Mouse (Mus musculus): ENCODE measurements around the gene Ahdc1. TPM values are rescaled to one million over a fixed set of nuclear protein-coding genes. Genes with fewer than 3 reads are reported as not detected.
A peak's percentile ranks its signal among the peaks of the same experiment; 100 is the strongest.

Gene Ahdc1
- polyA plus RNA-seq, 1 experiment from 2014 or later = 5.3 TPM

DNA sequence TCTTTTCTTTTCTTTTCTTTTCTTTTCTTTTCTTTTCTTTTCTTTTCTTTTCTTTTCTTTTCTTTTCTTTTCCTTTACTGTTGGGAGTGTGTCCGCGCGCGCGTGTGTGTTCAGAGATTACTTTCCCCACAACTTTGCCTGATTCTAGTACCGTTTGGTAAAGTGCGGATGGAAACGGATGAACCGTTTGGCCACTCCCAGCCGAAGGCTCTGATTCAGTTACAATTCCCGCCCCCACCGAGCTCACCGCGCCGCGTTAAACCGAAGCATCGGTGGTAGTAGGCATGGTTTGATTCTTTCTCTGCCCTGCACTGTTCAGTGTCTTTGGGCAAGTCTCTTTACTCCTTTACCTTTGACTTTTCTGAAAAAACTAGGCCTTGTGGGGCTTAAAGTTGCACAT, 28.8 kb downstream of the Ahdc1 start:
- 31% methylated on average over 18 of the region's 18 CpGs for WGBS

DNA sequence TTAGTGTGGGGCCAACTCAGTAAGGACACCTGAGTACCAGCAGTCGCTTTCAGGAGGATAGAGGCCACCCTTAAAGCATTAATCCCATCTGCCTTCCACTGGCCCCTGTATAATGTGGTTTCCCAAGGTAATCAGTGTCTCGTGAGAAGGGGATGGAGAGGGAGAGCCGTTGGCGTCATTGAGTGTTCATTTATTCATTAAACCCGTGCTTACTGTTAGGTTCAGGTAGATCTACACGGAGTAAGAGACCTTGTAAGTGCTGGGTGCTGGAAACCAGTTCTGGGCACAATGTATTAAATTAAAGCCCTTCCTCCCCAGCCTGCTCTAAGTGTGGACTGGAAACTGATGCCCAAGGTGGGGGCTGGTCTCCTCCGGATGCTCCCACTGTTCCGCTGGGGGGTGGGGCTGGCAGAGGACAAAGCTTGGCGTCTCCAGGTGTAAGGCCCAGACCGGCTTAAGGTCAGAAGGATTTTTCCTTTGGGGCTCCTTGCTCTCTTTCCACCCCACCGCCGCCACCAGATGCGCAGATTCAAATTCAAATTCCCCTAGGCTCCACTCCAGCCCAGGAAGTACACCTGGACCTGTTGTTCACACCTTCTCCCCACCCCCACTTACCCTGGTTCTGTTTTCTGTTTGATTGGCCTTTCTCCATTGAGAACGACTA, 29.3 kb downstream of the Ahdc1 start:
- no peaks in the 10 kb centered on the region for H3K27me3 ChIP-seq (replicated peaks; ENCODE audit: control insufficient read depth, insufficient read depth, low read length)
- H3K4me2 ChIP-seq (ENCODE audit: low read depth, low read length) = peak overlapping the region; percentile 100
- H3K9me3 ChIP-seq (ENCODE audit: control insufficient read depth, low read length) = no peaks in the 10 kb centered on the region
- H3K36me3 ChIP-seq (ENCODE audit: control insufficient read depth, insufficient read depth, low read length) = no peaks in the 10 kb centered on the region
- H3K4me3 ChIP-seq (ENCODE audit: low read length) = peak overlapping the region; percentile 66
- H3K27ac ChIP-seq (ENCODE audit: low read length) = no peak overlapping the region
- H3K9ac ChIP-seq (ENCODE audit: low read depth, low read length) = no peak overlapping the region
- 59% methylated on average over 14 of the region's 14 CpGs for WGBS
- no peak for ATAC-seq
- H3K4me1 ChIP-seq (ENCODE audit: control insufficient read depth, insufficient read depth, low read length) = peaks cover 68% of the 10 kb centered on the region

More for the DNA sequence above, 28.8 kb downstream of the Ahdc1 start:
- Histone ChIP-seq H3K9ac (ENCODE audit: low read depth, low read length) (0 out of 2 replicates have a peak overlapping the region, but pooled peaks have one; percentile 21), H3K27me3 (replicated peaks; ENCODE audit: control insufficient read depth, insufficient read depth, low read length) (no peaks in the 10 kb centered on the region), H3K4me2 (ENCODE audit: low read depth, low read length) (peak overlapping the region; percentile 100), H3K27ac (ENCODE audit: low read length) (no peak overlapping the region), H3K9me3 (ENCODE audit: control insufficient read depth, low read length) (no peaks in the 10 kb centered on the region), H3K4me1 (ENCODE audit: control insufficient read depth, insufficient read depth, low read length) (peaks cover 63% of the 10 kb centered on the region), H3K4me3 (ENCODE audit: low read length) (peak overlapping the region; percentile 66), H3K36me3 (ENCODE audit: control insufficient read depth, insufficient read depth, low read length) (no peaks in the 10 kb centered on the region)
- ATAC-seq = no peak

DNA sequence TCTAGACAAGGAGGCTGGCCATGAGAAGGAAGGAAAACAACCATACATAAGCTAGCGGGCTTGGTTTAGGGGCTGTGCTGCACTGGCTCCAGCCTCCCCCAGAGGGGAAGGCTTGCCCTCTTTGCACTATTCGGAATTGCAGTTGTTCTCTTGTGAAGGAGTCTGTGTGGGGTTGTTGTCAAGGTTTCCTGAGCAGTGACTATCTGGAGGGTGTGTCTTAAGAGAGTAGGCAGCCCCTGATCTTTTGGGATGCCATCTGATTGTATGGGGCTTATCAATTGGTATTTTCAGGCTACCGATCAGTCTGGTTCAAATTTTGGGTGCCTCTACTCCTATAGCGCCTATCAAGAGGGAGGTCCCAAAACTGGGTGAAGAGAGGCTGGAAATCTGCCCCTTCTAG, 31.2 kb downstream of the Ahdc1 start:
- Histone ChIP-seq H3K9ac (ENCODE audit: low read depth, low read length) (0 out of 2 replicates have a peak overlapping the region, but pooled peaks have one; percentile 14), H3K4me3 (ENCODE audit: low read length) (no peak overlapping the region)

DNA sequence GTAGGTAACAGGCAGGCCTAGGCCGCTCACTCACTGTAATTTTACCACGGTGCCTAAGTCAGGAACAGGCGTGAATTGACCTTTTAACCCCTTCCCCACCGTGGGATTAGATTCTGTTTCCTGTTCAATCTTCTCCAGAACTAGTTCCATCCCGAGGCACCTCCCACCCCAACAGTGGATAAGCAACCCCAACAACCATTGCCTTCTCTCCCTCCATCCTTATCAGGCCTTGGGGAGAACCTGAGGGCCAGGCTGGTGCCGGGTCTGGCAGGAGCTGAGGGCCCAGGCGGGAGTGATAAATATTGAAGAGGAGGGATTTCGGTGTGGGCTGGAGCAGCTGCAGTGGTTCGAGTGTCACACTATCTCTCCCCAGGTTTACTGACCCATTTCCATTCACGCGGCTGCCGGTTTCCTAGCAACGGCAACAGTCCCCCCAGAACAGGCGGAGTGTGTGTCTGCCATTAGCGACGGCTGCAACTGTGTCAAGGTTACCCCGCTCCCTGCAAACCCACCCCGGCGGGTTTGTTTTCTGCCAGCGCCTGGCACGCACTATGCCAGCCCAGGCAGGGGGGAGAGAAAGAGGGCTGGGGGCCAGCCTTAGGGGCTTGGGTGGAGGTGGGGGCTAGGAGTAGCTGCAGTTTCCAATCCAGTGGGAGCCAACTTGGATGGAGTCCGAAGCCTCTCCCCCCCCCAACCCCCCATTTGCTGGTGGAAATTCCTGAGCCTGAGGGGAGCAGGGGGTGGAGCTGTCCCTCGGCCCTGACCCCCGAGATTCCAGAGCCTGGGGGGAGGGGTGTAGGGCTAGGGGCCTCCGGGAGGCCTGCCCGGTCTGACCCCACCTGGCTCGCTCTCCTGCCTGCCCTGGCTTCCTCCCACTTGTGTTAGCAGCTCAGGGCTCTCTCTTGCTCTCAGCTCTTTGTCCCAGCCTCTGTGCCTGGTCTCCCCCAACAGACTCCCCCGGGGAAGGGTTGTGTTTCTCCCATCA, 31.9 kb downstream of the Ahdc1 start:
- Histone ChIP-seq H3K4me3 (ENCODE audit: low read length) (peak overlapping the region; percentile 7; the same call in 1 of the 2 replicates), H3K4me2 (ENCODE audit: low read depth, low read length) (peak overlapping the region; percentile 34), H3K36me3 (ENCODE audit: control insufficient read depth, insufficient read depth, low read length) (no peaks in the 10 kb centered on the region), H3K27me3 (replicated peaks; ENCODE audit: control insufficient read depth, insufficient read depth, low read length) (no peaks in the 10 kb centered on the region), H3K27ac (ENCODE audit: low read length) (peak overlapping the region; percentile 23), H3K4me1 (ENCODE audit: control insufficient read depth, insufficient read depth, low read length) (peaks cover 86% of the 10 kb centered on the region), H3K9me3 (ENCODE audit: control insufficient read depth, low read length) (no peaks in the 10 kb centered on the region), H3K9ac (ENCODE audit: low read depth, low read length) (peak overlapping the region; percentile 48)
- 17% methylated on average over 28 of the region's 28 CpGs for WGBS
- ATAC-seq = peak; percentile 10; the same call in 1 of the 2 replicates

More for the DNA sequence above, 31.2 kb downstream of the Ahdc1 start:
- Histone ChIP-seq H3K36me3 (ENCODE audit: control insufficient read depth, insufficient read depth, low read length) (no peaks in the 10 kb centered on the region), H3K4me2 (ENCODE audit: low read depth, low read length) (no peak overlapping the region), H3K4me1 (ENCODE audit: control insufficient read depth, insufficient read depth, low read length) (peaks cover 85% of the 10 kb centered on the region), H3K9me3 (ENCODE audit: control insufficient read depth, low read length) (no peaks in the 10 kb centered on the region), H3K27ac (ENCODE audit: low read length) (no peak overlapping the region), H3K27me3 (replicated peaks; ENCODE audit: control insufficient read depth, insufficient read depth, low read length) (no peaks in the 10 kb centered on the region)
- no peak for ATAC-seq
- 35% methylated on average over 4 of the region's 4 CpGs for WGBS

DNA sequence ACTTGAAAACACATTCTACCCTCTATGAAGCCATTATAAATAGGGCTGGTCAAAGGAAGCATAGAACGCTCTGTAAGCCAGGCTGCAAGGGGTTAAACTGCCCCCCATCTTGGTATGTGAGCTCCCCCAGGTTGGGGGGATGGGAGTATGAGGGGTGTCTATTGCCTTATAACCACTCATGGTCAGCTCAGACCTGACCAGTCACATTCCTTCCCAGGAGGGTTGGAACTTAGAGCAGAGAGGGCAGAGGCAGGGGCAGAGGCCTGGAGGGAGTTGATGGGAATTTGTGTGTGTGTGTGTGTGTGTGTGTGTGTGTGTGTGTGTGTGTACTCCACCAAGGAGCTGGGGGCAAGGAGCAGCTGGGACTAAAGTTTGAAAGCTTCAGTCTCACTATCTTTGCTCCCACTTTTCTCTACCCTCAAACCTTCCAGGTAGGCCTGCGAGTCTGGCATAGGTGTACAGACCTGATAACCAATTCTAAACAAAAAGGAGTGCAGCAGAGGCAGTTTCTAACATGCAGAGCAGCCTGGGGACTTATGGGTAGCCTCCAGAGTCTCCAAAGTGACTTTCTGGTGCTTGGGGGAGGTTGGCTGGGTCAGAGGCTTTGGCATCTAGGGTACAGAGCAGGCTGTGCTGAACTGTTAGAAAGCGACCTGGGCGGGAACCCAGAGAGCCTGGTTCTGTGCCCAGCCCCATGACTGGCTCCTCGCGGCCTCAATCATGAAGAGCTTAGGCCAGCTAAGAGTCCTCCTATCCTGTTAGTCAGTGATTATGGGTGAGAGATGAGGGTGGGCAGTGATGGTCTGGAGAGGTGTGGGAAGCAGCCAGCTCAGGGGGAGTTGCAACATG, 33.0 kb downstream of the Ahdc1 start:
- Histone ChIP-seq H3K4me1 (ENCODE audit: control insufficient read depth, insufficient read depth, low read length) (peaks cover 94% of the 10 kb centered on the region), H3K36me3 (ENCODE audit: control insufficient read depth, insufficient read depth, low read length) (no peaks in the 10 kb centered on the region), H3K9ac (ENCODE audit: low read depth, low read length) (0 out of 2 replicates have a peak overlapping the region, but pooled peaks have one; percentile 43), H3K27ac (ENCODE audit: low read length) (peak overlapping the region; percentile 23), H3K27me3 (replicated peaks; ENCODE audit: control insufficient read depth, insufficient read depth, low read length) (no peaks in the 10 kb centered on the region), H3K4me3 (ENCODE audit: low read length) (no peak overlapping the region), H3K4me2 (ENCODE audit: low read depth, low read length) (no peak overlapping the region), H3K9me3 (ENCODE audit: control insufficient read depth, low read length) (no peaks in the 10 kb centered on the region)
- no peak for ATAC-seq
- whole genome bisulfite sequencing = 59% methylated on average over 6 of the region's 6 CpGs

DNA sequence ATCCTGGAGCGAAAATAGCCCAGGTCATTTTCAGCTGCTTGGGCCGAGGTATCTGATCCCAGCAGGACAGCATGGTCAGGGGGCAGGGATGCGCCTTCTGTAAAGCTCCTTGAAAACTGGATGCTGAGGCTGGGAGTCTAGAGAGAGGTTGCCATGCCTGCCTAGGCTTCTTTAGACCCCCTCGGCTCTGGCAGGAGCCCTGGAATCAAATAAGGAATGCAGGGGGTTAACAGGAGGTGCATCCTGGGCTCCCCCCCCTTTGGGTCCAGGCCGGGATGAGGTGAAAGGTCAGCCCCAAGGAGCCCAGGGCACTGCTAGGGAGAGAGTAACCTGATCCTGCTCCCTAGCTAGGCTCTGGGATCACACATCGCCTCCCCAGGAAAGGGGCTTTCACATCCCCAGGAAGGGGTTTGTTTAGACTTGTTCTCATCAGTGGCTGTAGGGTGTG, 33.6 kb downstream of the Ahdc1 start:
- no peaks in the 10 kb centered on the region for H3K9me3 ChIP-seq (ENCODE audit: control insufficient read depth, low read length)
- H3K27ac ChIP-seq (ENCODE audit: low read length) = peak overlapping the region; percentile 18; the same call in 1 of the 2 replicates
- 50% methylated on average over 6 of the region's 6 CpGs for WGBS
- H3K4me1 ChIP-seq (ENCODE audit: control insufficient read depth, insufficient read depth, low read length) = peaks cover 96% of the 10 kb centered on the region
- H3K27me3 ChIP-seq (replicated peaks; ENCODE audit: control insufficient read depth, insufficient read depth, low read length) = no peaks in the 10 kb centered on the region
- H3K4me3 ChIP-seq (ENCODE audit: low read length) = no peak overlapping the region
- no peak for ATAC-seq
- H3K36me3 ChIP-seq (ENCODE audit: control insufficient read depth, insufficient read depth, low read length) = no peaks in the 10 kb centered on the region
- 0 out of 2 replicates have a peak overlapping the region, but pooled peaks have one; percentile 43 for H3K9ac ChIP-seq (ENCODE audit: low read depth, low read length)
- no peak overlapping the region for H3K4me2 ChIP-seq (ENCODE audit: low read depth, low read length)

DNA sequence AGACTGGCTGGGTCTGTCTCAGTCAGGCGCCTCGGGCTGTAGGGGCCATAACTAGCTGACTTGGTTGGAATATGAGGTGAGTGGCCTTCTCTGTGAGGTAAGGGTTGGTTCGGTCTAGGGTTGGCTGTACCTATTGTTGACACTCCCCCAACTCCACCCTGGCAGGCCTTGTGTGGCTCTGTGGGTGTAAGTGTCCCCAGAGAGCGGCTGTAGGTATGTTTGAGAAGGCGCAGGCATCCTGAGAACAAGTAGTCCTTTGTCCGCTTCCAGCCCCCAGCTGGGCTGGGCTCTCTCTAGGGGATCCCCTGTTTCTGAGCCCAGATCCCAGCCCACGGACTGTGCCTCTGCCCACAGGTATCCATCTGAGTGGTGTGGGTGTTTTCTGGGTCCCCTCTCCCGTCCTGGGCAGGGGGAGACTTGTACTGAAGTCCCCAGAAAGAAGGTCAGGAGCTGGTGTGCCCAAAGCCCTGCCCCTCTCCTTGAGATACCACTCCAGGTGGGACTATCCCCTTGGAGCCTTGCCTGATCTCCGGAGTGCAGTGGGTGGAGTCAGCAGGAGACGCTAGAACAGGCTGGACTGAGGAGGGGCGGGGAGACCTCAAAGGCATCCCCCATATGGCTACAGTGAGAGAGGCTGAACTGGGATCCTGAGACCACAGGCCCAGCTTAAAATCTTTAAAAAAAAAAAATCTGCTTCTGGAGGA, 34.9 kb downstream of the Ahdc1 start:
- Histone ChIP-seq H3K9me3 (ENCODE audit: control insufficient read depth, low read length) (no peaks in the 10 kb centered on the region), H3K4me3 (ENCODE audit: low read length) (no peak overlapping the region), H3K27me3 (replicated peaks; ENCODE audit: control insufficient read depth, insufficient read depth, low read length) (no peaks in the 10 kb centered on the region), H3K9ac (ENCODE audit: low read depth, low read length) (no peak overlapping the region), H3K36me3 (ENCODE audit: control insufficient read depth, insufficient read depth, low read length) (no peaks in the 10 kb centered on the region), H3K27ac (ENCODE audit: low read length) (peak overlapping the region; percentile 54; the same call in 1 of the 2 replicates), H3K4me1 (ENCODE audit: control insufficient read depth, insufficient read depth, low read length) (peaks cover 98% of the 10 kb centered on the region), H3K4me2 (ENCODE audit: low read depth, low read length) (0 out of 2 replicates have a peak overlapping the region, but pooled peaks have one; percentile 2)
- ATAC-seq = no peak
- 36% methylated on average over 11 of the region's 11 CpGs for WGBS

DNA sequence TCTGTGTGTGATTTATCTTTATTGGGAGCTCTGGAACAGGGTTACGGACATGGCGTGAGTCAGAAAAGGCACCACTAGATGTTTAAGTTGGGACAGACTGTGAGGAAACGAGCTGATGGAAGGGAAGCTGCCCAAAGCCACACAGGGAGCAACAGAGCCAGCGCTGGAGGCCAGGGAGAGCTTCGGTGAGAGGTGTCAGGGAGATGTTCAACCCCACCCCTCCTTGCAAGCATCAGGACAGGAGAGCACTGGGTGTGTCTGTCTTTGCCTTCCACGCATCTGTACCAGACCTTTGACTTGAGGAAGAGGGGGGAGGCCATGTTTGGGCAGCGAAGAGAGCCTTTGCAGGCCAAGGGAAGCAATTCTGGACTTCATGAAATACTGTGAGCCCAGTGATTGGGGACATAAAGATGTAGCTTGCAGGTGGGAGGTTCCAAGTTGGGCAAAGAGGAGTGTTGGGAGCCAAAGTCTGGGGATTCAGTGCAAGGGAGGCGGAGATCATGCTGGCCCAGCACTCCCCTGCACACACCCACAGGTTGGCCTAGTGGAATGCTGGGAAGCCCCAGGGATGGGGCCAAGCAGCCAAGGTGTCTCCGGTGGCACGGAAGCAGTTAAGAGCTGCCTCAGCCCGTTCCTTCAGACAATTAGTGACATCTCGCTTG, 35.8 kb downstream of the Ahdc1 start:
- H3K9me3 ChIP-seq (ENCODE audit: control insufficient read depth, low read length) = no peaks in the 10 kb centered on the region
- 0 out of 2 replicates have a peak overlapping the region, but pooled peaks have one; percentile 16 for H3K4me2 ChIP-seq (ENCODE audit: low read depth, low read length)
- H3K36me3 ChIP-seq (ENCODE audit: control insufficient read depth, insufficient read depth, low read length) = no peaks in the 10 kb centered on the region
- 0 out of 2 replicates have a peak overlapping the region, but pooled peaks have one; percentile 42 for H3K9ac ChIP-seq (ENCODE audit: low read depth, low read length)
- H3K4me3 ChIP-seq (ENCODE audit: low read length) = no peak overlapping the region
- H3K4me1 ChIP-seq (ENCODE audit: control insufficient read depth, insufficient read depth, low read length) = peaks cover 98% of the 10 kb centered on the region
- 33% methylated on average over 12 of the region's 12 CpGs for WGBS
- peak; percentile 47 for ATAC-seq
- peak overlapping the region; percentile 54; the same call in 1 of the 2 replicates for H3K27ac ChIP-seq (ENCODE audit: low read length)
- H3K27me3 ChIP-seq (replicated peaks; ENCODE audit: control insufficient read depth, insufficient read depth, low read length) = no peaks in the 10 kb centered on the region

All from intestine, embryonic 16.5 days (tissue).